Mouse (Mus musculus) lung, postnatal 14 days (tissue): ENCODE measurements at regions not wholly inside any gene's neighbourhood (a gene's known extent, or its start where the extent isn't known, plus 50 kb on each side); places are given as distances from the start of the nearest gene placed in this dataset.
"Not testable (repeated sequence)": the region's sequence is repeated elsewhere in the genome, so short reads cannot be mapped to it uniquely, and the experiment has no call there.

Experiments used
- DNase-seq: peaks from one replicate; pipeline ENCODE4 v3.0.0; 2021

DNA sequence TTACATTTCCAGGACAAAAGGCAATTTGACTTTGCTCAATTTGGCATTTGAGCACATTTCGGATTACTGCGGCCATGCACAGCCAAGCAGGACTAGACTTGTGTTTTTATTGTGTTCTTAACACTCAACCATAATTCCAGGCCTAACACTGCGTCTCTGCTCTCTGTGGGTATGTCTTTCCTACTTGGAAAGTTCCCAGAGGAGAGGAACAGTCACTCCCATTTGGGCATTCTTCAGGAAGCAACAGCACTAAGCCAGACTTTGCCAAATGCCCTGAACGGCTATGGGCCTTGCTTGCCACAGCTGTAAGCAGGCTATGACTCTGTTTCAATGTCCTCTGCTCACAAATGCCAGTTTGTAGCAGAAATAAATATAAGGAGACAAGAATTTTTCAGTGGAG is 56.5 kb upstream of the Pdk3 start:
- DNase-seq: no peak

GRCm38 (mm10) chrX:93888966-93889365 is 57.0 kb upstream of the Pdk3 start:
- no peak for DNase-seq

DNA sequence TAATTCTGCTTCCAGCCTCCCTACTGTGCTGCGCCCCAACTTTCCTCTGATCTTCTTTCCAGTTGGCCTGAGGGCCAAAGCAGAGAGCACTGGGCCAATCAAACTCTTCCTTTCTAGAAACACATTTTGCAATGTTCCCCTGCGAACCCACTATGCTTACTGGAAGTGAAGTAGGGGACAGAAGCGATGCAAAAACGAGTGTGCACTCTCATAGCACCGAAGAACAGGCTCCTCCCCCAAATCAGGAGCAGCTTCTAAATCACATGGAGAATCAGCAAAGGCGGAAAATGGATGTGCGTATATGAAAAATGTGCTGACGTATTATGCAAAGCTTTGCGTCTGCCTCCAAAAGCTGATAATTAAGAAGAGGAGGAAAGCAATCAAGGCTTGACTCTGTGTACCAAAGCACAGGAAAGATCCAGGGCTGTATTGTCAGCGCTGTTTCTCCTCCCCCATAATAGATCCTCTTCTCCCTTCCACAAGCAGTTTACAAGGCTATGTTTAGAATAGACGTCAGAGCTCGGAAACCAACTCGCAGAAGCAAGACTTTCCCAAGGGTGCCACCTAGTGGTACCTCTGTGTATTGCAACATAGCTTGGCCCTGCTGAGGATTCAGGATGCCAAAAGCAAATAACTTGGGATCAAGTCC is 57.5 kb upstream of the Pdk3 start:
- DNase-seq: peak; percentile 77

DNA sequence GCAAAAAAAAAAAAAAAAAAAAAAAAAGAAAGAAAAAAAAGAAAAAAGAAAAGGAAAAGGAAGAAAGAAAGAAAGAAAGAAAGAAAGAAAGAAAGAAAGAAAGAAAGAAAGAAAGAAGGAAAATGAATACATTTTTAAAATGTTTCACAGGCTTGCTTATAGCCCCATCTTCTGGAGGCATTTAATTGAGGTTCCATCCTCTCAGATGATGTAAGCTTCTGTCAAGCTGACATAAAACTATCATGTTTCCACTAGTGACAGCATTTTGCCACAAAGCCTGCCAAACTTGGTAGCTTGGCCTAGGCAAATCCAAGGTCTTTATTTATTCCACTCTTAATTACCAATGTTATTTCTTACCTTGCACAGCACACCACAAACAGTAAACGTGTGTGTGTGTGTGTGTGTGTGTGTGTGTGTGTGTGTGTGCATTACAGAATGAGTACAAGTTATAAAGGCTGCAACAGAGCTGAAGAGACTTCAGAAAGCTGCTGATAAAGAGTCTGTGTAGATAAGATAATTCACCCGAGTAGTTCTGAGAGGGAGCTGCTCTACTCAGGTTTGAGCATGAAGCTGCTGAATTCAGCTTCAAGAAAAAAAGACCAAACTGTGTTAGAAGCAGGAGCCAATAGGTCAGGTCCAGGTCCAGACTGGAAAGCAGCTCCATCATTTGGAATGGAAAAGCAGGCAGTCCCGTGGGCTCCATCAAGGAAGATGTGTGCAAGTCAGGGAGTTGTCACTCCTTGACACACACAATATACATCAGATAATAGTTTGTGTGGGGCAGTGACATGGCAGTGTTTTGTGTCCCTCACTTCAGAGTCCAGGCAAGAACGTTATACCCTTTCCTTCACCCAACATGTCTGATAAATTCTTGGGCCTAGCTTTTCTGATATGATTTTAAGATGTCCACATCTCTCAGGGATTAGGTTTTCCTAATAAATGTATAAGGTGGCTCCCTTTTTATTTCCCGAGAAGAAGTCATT is 65.1 kb upstream of the Pdk3 start:
- DNase-seq: no peak

DNA sequence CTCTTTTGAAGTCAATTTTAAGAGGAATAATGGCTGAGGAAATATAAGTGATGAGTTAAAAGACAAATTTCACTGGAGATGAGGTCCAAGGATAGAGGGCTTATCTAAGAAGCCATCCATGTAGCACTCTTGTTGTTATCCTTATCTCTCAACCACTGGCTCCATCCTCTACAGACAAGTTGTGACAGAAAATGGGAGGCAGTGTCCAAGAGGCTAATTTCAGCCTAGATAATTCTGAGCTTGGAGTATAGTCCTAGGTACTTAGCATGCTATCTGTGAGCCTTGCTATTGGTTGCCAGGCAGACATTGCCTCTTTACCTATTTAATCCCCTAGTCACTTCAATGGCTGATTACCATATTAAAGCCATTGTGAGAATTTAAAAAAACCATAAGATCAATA is 65.2 kb upstream of the AU015836 start:
- DNase-seq: no peak

DNA sequence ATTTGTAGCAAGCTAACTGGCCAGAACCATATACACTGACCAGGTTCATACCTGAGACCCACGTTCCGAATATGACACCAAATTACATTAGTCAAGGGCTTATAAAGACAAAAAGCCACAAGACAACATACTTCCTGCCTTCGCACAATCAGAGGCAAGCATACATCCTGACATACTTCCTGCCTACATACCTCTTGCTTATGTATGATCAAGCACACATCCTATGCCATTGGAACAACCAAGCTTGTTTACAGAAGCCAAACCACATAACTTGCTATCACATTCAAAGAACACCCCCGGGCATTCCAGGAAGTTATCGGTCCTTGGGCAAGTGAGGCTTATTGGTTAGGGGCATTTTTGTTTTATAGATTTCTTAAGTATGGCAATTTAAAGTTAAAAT is 62.9 kb upstream of the AU015836 start:
- DNase-seq: no peak

DNA sequence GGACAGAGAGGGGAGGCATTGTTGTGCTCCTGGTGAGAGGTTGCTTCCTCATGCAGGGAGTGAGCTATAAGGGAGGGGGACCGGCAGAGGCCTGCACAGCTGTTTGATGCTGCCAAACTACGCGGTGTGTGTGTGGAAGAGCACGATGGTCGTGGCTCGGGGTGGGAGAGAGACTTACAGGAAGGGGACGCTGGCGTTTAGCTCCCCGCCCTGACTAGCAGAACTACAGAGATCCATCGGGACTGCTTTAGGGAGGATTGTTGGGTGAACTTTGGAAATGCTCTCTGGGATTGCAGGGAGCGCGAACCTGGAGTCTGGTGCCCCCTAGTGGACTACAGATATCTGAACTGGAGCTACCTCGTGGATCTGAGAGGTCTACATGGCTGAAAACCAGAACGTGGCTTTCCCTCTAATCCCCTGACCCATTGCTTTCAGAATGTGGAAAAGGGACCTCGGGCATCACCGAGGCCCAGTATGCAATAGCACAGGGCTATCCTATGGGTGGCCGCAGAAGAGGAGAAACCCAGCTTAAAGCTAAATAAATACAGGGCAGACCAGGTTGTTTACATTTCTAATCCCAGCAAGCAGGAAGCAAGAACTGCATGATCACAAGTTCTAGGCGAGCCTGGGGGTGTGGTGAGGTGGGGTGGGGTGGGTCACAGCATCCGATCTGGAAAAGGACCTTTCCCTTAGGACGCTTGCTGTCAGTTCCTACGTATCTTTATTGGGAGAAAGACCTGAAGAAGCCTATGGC is 57.2 kb upstream of the AU015836 start:
- peak; percentile 50 for DNase-seq

- DNase-seq: no peak
Measured at GRCm38 (mm10) chrX:93915548-93915947, 52.9 kb upstream of the AU015836 start.

DNA sequence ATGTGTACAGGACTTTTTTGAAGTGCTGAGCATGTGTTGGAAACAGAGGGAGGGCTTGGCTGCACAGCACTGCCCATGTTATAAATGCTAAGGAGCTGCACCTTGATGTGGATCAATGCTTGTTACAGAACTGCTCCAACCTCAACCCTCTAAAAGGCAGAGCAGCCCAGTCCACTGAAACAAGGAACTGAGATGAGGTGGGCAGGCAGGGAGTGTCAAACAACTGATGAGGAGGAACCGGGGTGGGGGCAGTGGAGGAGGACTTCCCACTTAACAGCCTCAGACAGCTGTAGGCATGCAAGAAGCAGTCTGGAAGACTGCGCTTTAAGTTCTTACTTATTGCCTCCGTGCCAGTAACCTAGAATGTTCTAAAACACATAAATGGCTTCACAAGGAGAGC is 51.1 kb upstream of the AU015836 start:
- DNase-seq: not testable (repeated sequence)
